In the genomic region with DNA sequence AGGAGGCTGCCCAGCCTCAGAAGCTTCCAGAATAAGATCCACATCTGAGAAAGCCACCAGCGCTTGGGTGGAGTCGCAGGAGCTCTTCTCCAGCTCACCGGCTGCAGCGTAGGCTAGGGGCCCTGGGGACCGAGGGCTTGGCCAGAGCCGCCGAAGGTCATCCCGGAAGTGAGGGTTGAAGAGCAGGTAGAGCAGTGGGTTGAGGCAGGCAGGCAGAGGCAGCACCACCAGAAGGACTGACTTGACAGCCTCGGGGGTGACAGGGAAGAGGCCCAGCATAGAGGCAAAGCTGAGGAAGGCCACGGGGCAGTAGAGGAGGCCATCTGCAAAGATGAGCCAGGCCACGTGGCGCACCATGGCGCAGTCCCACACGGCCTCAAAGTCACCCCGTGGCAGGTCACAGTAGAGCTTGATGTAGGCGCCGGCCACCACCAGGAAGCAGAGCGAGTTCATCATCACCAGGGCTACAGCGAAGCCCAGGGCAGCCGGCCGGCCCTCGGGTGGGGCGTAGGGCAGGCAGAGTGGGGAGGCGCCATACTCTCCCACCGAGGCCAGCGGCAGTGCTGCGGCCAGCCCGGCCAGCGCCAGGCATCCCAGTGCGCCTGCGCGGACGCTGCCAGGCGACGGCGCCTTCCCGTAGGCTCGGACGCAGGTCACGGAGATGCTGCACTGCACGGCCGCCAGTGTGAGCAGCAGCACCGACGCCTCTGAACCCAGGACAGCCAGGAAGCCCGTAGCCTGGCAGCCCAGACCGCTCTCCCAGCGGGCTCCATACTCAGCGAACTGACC, we compare ENCODE assay signal across 9 mouse cellular contexts. TPM values are rescaled to one million over a fixed set of nuclear protein-coding genes. Genes with fewer than 3 reads are reported as not detected.
DNase-seq lines count a peak whose midpoint lies in the region; ATAC-seq and TF ChIP-seq lines count a peak whose summit lies in the region.
"Had no signal": no experiment of that assay in that cellular context is flagged by ENCODE, and none has a peak within 500 bp of the region (broad histone marks: within the 10 kb centered on the region; RNA-seq: fewer than 3 reads in every experiment).

No protein-coding gene starts in this region.

- peak overlapping the region; percentile 46 for H3K4me3 ChIP-seq in hindbrain, embryonic 13.5 days
- peak overlapping the region; percentile 12; the same call in 1 of the 2 replicates for H3K4me3 ChIP-seq in lung, postnatal 0 days (ENCODE audit: low read depth, low read length)
- H3K4me3 ChIP-seq: erythroblast, embryonic 14.5 days had no signal

- WGBS in hindbrain, embryonic 13.5 days = 32% methylated on average over 48 of the region's 48 CpGs
- 31% methylated on average over 46 of the region's 48 CpGs for WGBS in lung, postnatal 0 days

- H3K27me3 ChIP-seq in hindbrain, embryonic 13.5 days = peaks cover 28% of the 10 kb centered on the region; the same call in 1 of the 2 replicates
- 0 out of 2 replicates have a peak, but pooled peaks cover 3% of the 10 kb centered on the region for H3K27me3 ChIP-seq in lung, postnatal 0 days (replicated peaks; ENCODE audit: insufficient read depth, low read length)

- no peak for TF ChIP-seq EP300 in lung, postnatal 0 days (IDR thresholded peaks at IDR 0.05)

- no peaks in the 10 kb centered on the region for H3K9me3 ChIP-seq in hindbrain, embryonic 13.5 days
- H3K9me3 ChIP-seq in lung, postnatal 0 days (ENCODE audit: low read length) = no peaks in the 10 kb centered on the region

- no peak overlapping the region for H3K27ac ChIP-seq in hindbrain, embryonic 13.5 days
- H3K27ac ChIP-seq in lung, postnatal 0 days (ENCODE audit: low read length) = no peak overlapping the region

- peak overlapping the region; percentile 73 for H3K9ac ChIP-seq in hindbrain, embryonic 13.5 days
- H3K9ac ChIP-seq in lung, postnatal 0 days (replicated peaks; ENCODE audit: low read depth) = no peak overlapping the region

- H3K4me1 ChIP-seq in hindbrain, embryonic 13.5 days (replicated peaks) = peaks cover 11% of the 10 kb centered on the region
- H3K4me1 ChIP-seq in lung, postnatal 0 days (ENCODE audit: insufficient read depth, low read depth, low read length) = no peaks in the 10 kb centered on the region

- H3K4me2 ChIP-seq in hindbrain, embryonic 13.5 days = peak overlapping the region; percentile 75
- H3K4me2 ChIP-seq in lung, postnatal 0 days (replicated peaks; ENCODE audit: low read depth, low read length) = peak overlapping the region; percentile 54

- ATAC-seq in hindbrain, embryonic 13.5 days (ENCODE audit: low FRiP score) = peak; percentile 83
- ATAC-seq in lung, postnatal 0 days = peak; percentile 87
- no peak for ATAC-seq in erythroblast, adult 5-6 weeks (replicated peaks; ENCODE audit: low FRiP score, poor library complexity, severe bottlenecking)

- peak; percentile 15 for DNase-seq in T-cell, adult 2 months (ENCODE audit: low spot score)
- peak; percentile 59 for DNase-seq in cerebellum, adult 8-10 months
- peak; percentile 63 for DNase-seq in forelimb bud, embryonic 11.5 days (ENCODE audit: low read depth, low spot score)
- DNase-seq in layer of hippocampus, postnatal 36 days = peak; percentile 52 to 54
- peak; percentile 73 for DNase-seq in lung, postnatal 0 days (ENCODE audit: low spot score)
- DNase-seq in ovary, postnatal 10 days (ENCODE audit: low spot score) = peak; percentile 28

- TF ChIP-seq CTCF in lung, postnatal 0 days (IDR thresholded peaks at IDR 0.05) = peak; percentile 3; the same call in 1 of the 2 replicates

- H3K36me3 ChIP-seq in hindbrain, embryonic 13.5 days = no peaks in the 10 kb centered on the region
- H3K36me3 ChIP-seq in lung, postnatal 0 days (ENCODE audit: insufficient read depth, low read length) = no peaks in the 10 kb centered on the region

RNA-seq across cellular contexts. Expression of a gene that starts 25.0 kb away (rescaled TPM):
- polyA plus RNA-seq in hindbrain, embryonic 13.5 days (2015; fragmentation: Nextera tagmentation; extraction: Ambion mirVana) = 15.3 and 17.0 TPM in 2 replicates
- 1 to 10 TPM; 2.0 to 2.5 TPM for total RNA-seq in layer of hippocampus, postnatal 36 days (2021)
- polyA plus RNA-seq in lung, postnatal 0 days (2015; fragmentation: Nextera tagmentation; extraction: Ambion mirVana) = 4.7 and 5.6 TPM in 2 replicates
- 26.3 and 43.6 TPM in 2 replicates for total RNA-seq in erythroblast, adult 5-6 weeks (2015; ENCODE audit: low replicate concordance)
- 7.8 and 24.8 TPM in 2 replicates for total RNA-seq in erythroblast, adult 5-6 weeks (2017; ENCODE audit: low replicate concordance)

RNA-seq across cellular contexts. Expression of a gene that starts 31.6 kb away (rescaled TPM):
- 12.4 and 14.9 TPM in 2 replicates for polyA plus RNA-seq in hindbrain, embryonic 13.5 days (2015; fragmentation: Nextera tagmentation; extraction: Ambion mirVana)
- total RNA-seq in layer of hippocampus, postnatal 36 days (2021) = 10 to 100 TPM; 71.9 to 77.8 TPM
- 5.4 and 6.1 TPM in 2 replicates for polyA plus RNA-seq in lung, postnatal 0 days (2015; fragmentation: Nextera tagmentation; extraction: Ambion mirVana)
- 0.63 and 1.5 TPM in 2 replicates for total RNA-seq in erythroblast, adult 5-6 weeks (2015; ENCODE audit: low replicate concordance)
- 5.2 and 5.9 TPM in 2 replicates for total RNA-seq in erythroblast, adult 5-6 weeks (2017; ENCODE audit: low replicate concordance)

Comparison
In these comparisons a context has a peak if more than half of its experiments do, and no peak if none do; other contexts are left out.
1. DNase-seq: peak in every context shown above with its lines; median percentile 73 in lung, postnatal 0 days; 63 in forelimb bud, embryonic 11.5 days; 59 in cerebellum, adult 8-10 months; 53 in layer of hippocampus, postnatal 36 days; 28 in ovary, postnatal 10 days; 15 in T-cell, adult 2 months.
2. RNA of a gene that starts 31.6 kb away (total RNA-seq): 71.9 to 77.8 TPM in layer of hippocampus, postnatal 36 days; 0.63 to 5.9 TPM in erythroblast, adult 5-6 weeks; every median in the first group is over 10 times any median in the second.